Mouse (Mus musculus) urinary bladder, postnatal 10 days (tissue): ENCODE results near the gene Ip6k1.

Experiments used
- DNase-seq: peaks from one replicate; pipeline ENCODE4 v3.0.0; 2022; ENCODE audit warnings: low spot score

The Ip6k1 gene

DNA sequence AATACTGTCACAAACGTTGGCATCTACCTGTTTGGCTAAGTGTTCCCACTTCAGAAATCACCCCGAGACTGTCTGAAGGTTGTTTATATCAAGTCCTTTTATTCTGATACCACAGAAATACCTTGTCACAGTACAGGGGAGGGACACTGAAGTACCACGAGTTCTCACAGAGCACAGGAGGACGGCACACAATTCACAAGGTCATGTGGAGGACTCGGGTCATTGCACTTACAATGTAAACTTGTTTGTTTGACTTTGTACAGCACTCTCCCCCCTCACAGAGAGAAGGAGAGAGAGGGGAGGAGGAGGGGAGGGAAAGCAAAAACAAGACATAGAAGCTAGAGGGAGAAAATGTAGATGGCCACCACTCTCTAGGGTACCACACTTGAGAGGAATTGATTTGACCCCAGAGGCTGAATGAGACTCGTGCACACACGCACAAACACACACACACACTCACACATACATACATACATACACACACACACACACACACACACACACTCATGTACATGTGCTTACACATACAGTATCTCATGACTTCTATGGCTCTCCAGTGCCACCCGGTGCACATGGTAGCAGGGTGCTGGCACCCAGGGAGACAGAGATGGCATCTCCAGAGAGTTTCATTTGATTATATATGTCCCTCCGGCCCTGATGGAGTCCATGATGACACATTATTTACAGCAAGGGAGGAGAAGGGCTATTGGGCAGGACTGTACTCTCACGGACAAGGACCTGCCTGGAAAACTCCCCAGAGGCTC is 93.8 kb downstream of the Ip6k1 start:
- DNase-seq: no peak
